Mouse (Mus musculus): ENCODE data around the gene Kcna1. TPM values are rescaled to one million over a fixed set of nuclear protein-coding genes. Genes with fewer than 3 reads are reported as not detected.

The Kcna1 gene
- 0.32 TPM for polyA plus RNA-seq (2014; fragmentation: Illumina TruSeq; extraction: RNeasy Lipid Tissue Mini Kit (QIAGEN cat#74804); ENCODE audit: low read depth, low replicate concordance)

GRCm38 (mm10) chr6:126646381-126646780, at the start of gene Kcna1:
Kcna1 (minus strand) TSS chr6:126646384.

Other genes starting within 250 kb of the Kcna1 start
- 1.6 TPM for gene Kcna5, start 111.0 kb downstream of the Kcna1 start, polyA plus RNA-seq (2014; fragmentation: Illumina TruSeq; extraction: RNeasy Lipid Tissue Mini Kit (QIAGEN cat#74804); ENCODE audit: low read depth, low replicate concordance)
- gene Kcna6, start 94.3 kb upstream of the Kcna1 start, polyA plus RNA-seq (2014; fragmentation: Illumina TruSeq; extraction: RNeasy Lipid Tissue Mini Kit (QIAGEN cat#74804); ENCODE audit: low read depth, low replicate concordance), result 0.28 TPM
- gene Ndufa9, start 202.8 kb upstream of the Kcna1 start, polyA plus RNA-seq (2014; fragmentation: Illumina TruSeq; extraction: RNeasy Lipid Tissue Mini Kit (QIAGEN cat#74804); ENCODE audit: low read depth, low replicate concordance), result 237 TPM
- gene Akap3, start 206.7 kb upstream of the Kcna1 start, polyA plus RNA-seq (2014; fragmentation: Illumina TruSeq; extraction: RNeasy Lipid Tissue Mini Kit (QIAGEN cat#74804); ENCODE audit: low read depth, low replicate concordance), result not detected

Data from kidney, adult 10 weeks (tissue).